29 mouse cellular contexts compared by ENCODE assay signal in genomic region chr7:84102589-84102988, GRCm38 (mm10). TPM values are rescaled to one million over a fixed set of nuclear protein-coding genes. Genes with fewer than 3 reads are reported as not detected.
DNase-seq lines count a peak whose midpoint lies in the region; ATAC-seq and TF ChIP-seq lines count a peak whose summit lies in the region.
"Had no signal": no experiment of that assay in that cellular context is flagged by ENCODE, and none has a peak within 500 bp of the region (broad histone marks: within the 10 kb centered on the region; RNA-seq: fewer than 3 reads in every experiment).

No protein-coding gene starts in this region.

- intact Hi-C loops in left cerebral cortex, postnatal 10 days (cut with DNase I) = no loop called here

- no peaks in the 10 kb centered on the region for H3K4me1 ChIP-seq in intestine, embryonic 16.5 days (ENCODE audit: control insufficient read depth, insufficient read depth, low read length)
- H3K4me1 ChIP-seq in intestine, postnatal 0 days (replicated peaks; ENCODE audit: control insufficient read depth, insufficient read depth, low read length) = no peaks in the 10 kb centered on the region
- peaks cover 2% of the 10 kb centered on the region; the same call in 1 of the 2 replicates for H3K4me1 ChIP-seq in small intestine, adult 2 months (ENCODE audit: control insufficient read depth, insufficient read depth, insufficient read length, low read length)
- H3K4me1 ChIP-seq: embryonic facial prominence, embryonic 13.5 days; forebrain, embryonic 10.5 days; forebrain, embryonic 15.5 days; heart, embryonic 15.5 days; intestine, embryonic 15.5 days; liver, embryonic 12.5 days; neural tube, embryonic 12.5 days had no signal

- H3K36me3 ChIP-seq in intestine, embryonic 16.5 days (ENCODE audit: control insufficient read depth, insufficient read depth, low read length) = no peaks in the 10 kb centered on the region
- 0 out of 2 replicates have a peak, but pooled peaks cover 5% of the 10 kb centered on the region for H3K36me3 ChIP-seq in intestine, postnatal 0 days (ENCODE audit: control insufficient read depth, insufficient read depth)
- H3K36me3 ChIP-seq in small intestine, adult 2 months (ENCODE audit: control insufficient read depth, insufficient read depth, low read length) = no peaks in the 10 kb centered on the region
- H3K36me3 ChIP-seq: embryonic facial prominence, embryonic 13.5 days; forebrain, embryonic 15.5 days; heart, embryonic 15.5 days; intestine, embryonic 15.5 days; neural tube, embryonic 12.5 days had no signal

- H3K9ac ChIP-seq in intestine, embryonic 16.5 days (ENCODE audit: low read depth, low read length) = no peak overlapping the region
- no peak overlapping the region for H3K9ac ChIP-seq in intestine, postnatal 0 days (ENCODE audit: low read depth, low read length)
- H3K9ac ChIP-seq: embryonic facial prominence, embryonic 13.5 days; forebrain, embryonic 15.5 days; heart, embryonic 15.5 days; intestine, embryonic 15.5 days; liver, embryonic 12.5 days; liver, postnatal 0 days; neural tube, embryonic 12.5 days had no signal

- no peak for TF ChIP-seq CTCF in intestine, postnatal 0 days (IDR thresholded peaks at IDR 0.05; ENCODE audit: low read depth)
- TF ChIP-seq CTCF in small intestine, adult 2 months (IDR thresholded peaks at IDR 0.05; ENCODE audit: extremely low read depth, insufficient read length, insufficient replicate concordance, low read depth, low read length) = no peak

- DNase-seq in left cerebral cortex, postnatal 10 days (ENCODE audit: extremely low spot score in 1 of 2, low spot score in 2 of 2) = no peak
- no peak for DNase-seq in spleen, postnatal 4 days (ENCODE audit: low spot score in 2 of 2)
- DNase-seq: adrenal gland, adult 8-10 months; cerebellum, adult 11-12 months; cerebellum, adult 9-11 months; kidney, adult 9 months; kidney, postnatal 14 days; left cerebral cortex, postnatal 4 days; liver, postnatal 0 days; lung, postnatal 36 days; midbrain, embryonic 14.5 days; right cerebral cortex, adult 18-20 months; thymus, adult 18-20 months; thymus, postnatal 25 days had no signal

- no peaks in the 10 kb centered on the region for H3K9me3 ChIP-seq in intestine, embryonic 16.5 days (ENCODE audit: control insufficient read depth, low read length)
- H3K9me3 ChIP-seq in intestine, postnatal 0 days (ENCODE audit: control insufficient read depth) = no peaks in the 10 kb centered on the region
- H3K9me3 ChIP-seq: embryonic facial prominence, embryonic 13.5 days; forebrain, embryonic 10.5 days; forebrain, embryonic 15.5 days; heart, embryonic 15.5 days; intestine, embryonic 15.5 days; liver, embryonic 12.5 days; neural tube, embryonic 12.5 days had no signal

- no peak overlapping the region for H3K4me3 ChIP-seq in intestine, embryonic 16.5 days (ENCODE audit: low read length)
- H3K4me3 ChIP-seq in intestine, postnatal 0 days (ENCODE audit: low read depth, low read length) = no peak overlapping the region
- no peak overlapping the region for H3K4me3 ChIP-seq in small intestine, adult 2 months (ENCODE audit: low read depth, low read length)
- H3K4me3 ChIP-seq: embryonic facial prominence, embryonic 13.5 days; forebrain, embryonic 10.5 days; forebrain, embryonic 15.5 days; heart, embryonic 15.5 days; intestine, embryonic 15.5 days; layer of hippocampus, adult 2 months; liver, embryonic 12.5 days; neural tube, embryonic 12.5 days had no signal

- no peak overlapping the region for H3K4me2 ChIP-seq in intestine, embryonic 16.5 days (ENCODE audit: low read depth, low read length)
- no peak overlapping the region for H3K4me2 ChIP-seq in intestine, postnatal 0 days (replicated peaks; ENCODE audit: low read depth)
- H3K4me2 ChIP-seq: embryonic facial prominence, embryonic 13.5 days; forebrain, embryonic 15.5 days; heart, embryonic 15.5 days; intestine, embryonic 15.5 days; liver, embryonic 12.5 days; neural tube, embryonic 12.5 days had no signal

- 94% methylated on average over 1 of the region's 1 CpGs for WGBS in intestine, embryonic 16.5 days
- 82% methylated on average over 1 of the region's 1 CpGs for WGBS in intestine, postnatal 0 days
- 94% methylated on average over 1 of the region's 1 CpGs for WGBS in small intestine, adult 2 months

- no peaks in the 10 kb centered on the region for H3K27me3 ChIP-seq in intestine, embryonic 16.5 days (replicated peaks; ENCODE audit: control insufficient read depth, insufficient read depth, low read length)
- no peaks in the 10 kb centered on the region for H3K27me3 ChIP-seq in intestine, postnatal 0 days (replicated peaks; ENCODE audit: control insufficient read depth, insufficient read depth, low read length)
- no peaks in the 10 kb centered on the region for H3K27me3 ChIP-seq in small intestine, adult 2 months (ENCODE audit: control insufficient read depth, insufficient read depth, low read length)
- H3K27me3 ChIP-seq: embryonic facial prominence, embryonic 13.5 days; forebrain, embryonic 15.5 days; heart, embryonic 15.5 days; intestine, embryonic 15.5 days; liver, embryonic 12.5 days; neural tube, embryonic 12.5 days had no signal

- no peak for TF ChIP-seq POLR2A in small intestine, adult 2 months (IDR thresholded peaks at IDR 0.05; ENCODE audit: low read depth, low read length)

- ATAC-seq in intestine, embryonic 16.5 days = 0 out of 2 replicates have a peak, but pooled peaks have one; percentile 44
- ATAC-seq in intestine, postnatal 0 days = no peak
- peak; percentile 92 for ATAC-seq in granulocyte monocyte progenitor cell, adult 5-6 weeks (replicated peaks; ENCODE audit: poor library complexity, severe bottlenecking)
- ATAC-seq in cerebellum, adult (ENCODE audit: insufficient number of reproducible peaks, low FRiP score, low TSS enrichment) = no peak
- ATAC-seq: CD4-positive, CD25-positive, alpha-beta regulatory T cell, adult 4 months; forebrain, embryonic 15.5 days; hindbrain, postnatal 0 days; intestine, embryonic 15.5 days; liver, embryonic 12.5 days; liver, postnatal 0 days had no signal

- H3K27ac ChIP-seq in intestine, embryonic 16.5 days (ENCODE audit: low read length) = no peak overlapping the region
- no peak overlapping the region for H3K27ac ChIP-seq in intestine, postnatal 0 days (ENCODE audit: low read depth, low read length)
- peak overlapping the region; percentile 15; the same call in 1 of the 2 replicates for H3K27ac ChIP-seq in small intestine, adult 2 months (ENCODE audit: insufficient read depth, low read depth, low read length)
- H3K27ac ChIP-seq: embryonic facial prominence, embryonic 13.5 days; forebrain, embryonic 10.5 days; forebrain, embryonic 15.5 days; heart, embryonic 15.5 days; hindbrain, postnatal 0 days; intestine, embryonic 15.5 days; layer of hippocampus, adult 2 months; liver, embryonic 12.5 days; neural tube, embryonic 12.5 days had no signal

RNA-seq across cellular contexts. Expression of gene Cemip, which starts 16.3 kb away (rescaled TPM):
- polyA plus RNA-seq in intestine, embryonic 16.5 days (2015; fragmentation: Nextera tagmentation; extraction: Ambion mirVana) = 0.28 and 0.40 TPM in 2 replicates
- 0.48 and 0.53 TPM in 2 replicates for polyA plus RNA-seq in intestine, postnatal 0 days (2015; fragmentation: Nextera tagmentation; extraction: Ambion mirVana)
- total RNA-seq in granulocyte monocyte progenitor cell, adult 5-6 weeks (2014; fragmentation: Nextera tagmentation) = not detected in 2 replicates
- total RNA-seq in granulocyte monocyte progenitor cell, adult 5-6 weeks (2017) = not detected in 2 replicates
- 0.19 and 0.27 TPM in 2 replicates for polyA plus RNA-seq in small intestine, adult 2 months (2012; rRNA removed)
- total RNA-seq in left cerebral cortex, postnatal 10 days (2021) = 10 to 100 TPM; 29.6 to 32.6 TPM
- polyA plus RNA-seq: liver, postnatal 0 days had no signal

RNA-seq across cellular contexts. Expression of gene Abhd17c, which starts 49.1 kb away (rescaled TPM):
- 12.5 and 15.1 TPM in 2 replicates for polyA plus RNA-seq in intestine, embryonic 16.5 days (2015; fragmentation: Nextera tagmentation; extraction: Ambion mirVana)
- 203 and 216 TPM in 2 replicates for polyA plus RNA-seq in intestine, postnatal 0 days (2015; fragmentation: Nextera tagmentation; extraction: Ambion mirVana)
- total RNA-seq in granulocyte monocyte progenitor cell, adult 5-6 weeks (2014; fragmentation: Nextera tagmentation) = 42.3 and 51.2 TPM in 2 replicates
- total RNA-seq in granulocyte monocyte progenitor cell, adult 5-6 weeks (2017) = 14.9 and 18.6 TPM in 2 replicates
- polyA plus RNA-seq in small intestine, adult 2 months (2012; rRNA removed) = 114 and 292 TPM in 2 replicates
- total RNA-seq in left cerebral cortex, postnatal 10 days (2021) = 10 to 100 TPM; 63.6 to 67.8 TPM

Comparison
In these comparisons a context has a peak if more than half of its experiments do, and no peak if none do; other contexts are left out.
1. ATAC-seq: peak in intestine, embryonic 16.5 days (single experiment) and granulocyte monocyte progenitor cell, adult 5-6 weeks (single experiment); none in intestine, postnatal 0 days (single experiment) and cerebellum, adult (single experiment).